Mouse (Mus musculus): ENCODE data around the gene Mapk11.

The Mapk11 gene

GRCm38 (mm10) chr15:89103921-89104320 lies 45.5 kb downstream of the Mapk11 start:
- DNase-seq (ENCODE audit: low spot score in 2 of 2), result no peak

DNA sequence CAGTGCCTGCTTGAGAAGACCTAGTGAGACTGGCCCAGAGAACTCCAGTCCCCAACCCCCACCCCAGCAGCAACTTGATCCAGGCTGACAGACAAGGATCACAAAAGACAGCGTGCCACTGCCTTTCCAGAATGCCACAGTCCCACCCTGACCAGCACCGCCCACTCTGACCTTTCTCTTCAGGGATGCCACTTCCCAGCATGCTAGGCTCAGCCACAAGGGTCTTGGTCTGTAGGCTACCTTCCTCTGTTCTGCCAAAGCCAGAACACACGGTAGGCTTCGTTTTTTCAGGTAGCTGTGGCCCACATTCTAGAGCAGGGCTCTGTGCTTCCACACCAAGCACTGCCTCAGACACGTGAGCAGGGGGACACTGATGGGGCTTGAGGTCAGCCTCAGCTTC lies 46.8 kb downstream of the Mapk11 start:
- no peak for DNase-seq (ENCODE audit: low spot score in 2 of 2)

- DNase-seq (ENCODE audit: low spot score in 2 of 2), result no peak
Measured at GRCm38 (mm10) chr15:89100823-89101222, 48.6 kb downstream of the Mapk11 start.

DNA sequence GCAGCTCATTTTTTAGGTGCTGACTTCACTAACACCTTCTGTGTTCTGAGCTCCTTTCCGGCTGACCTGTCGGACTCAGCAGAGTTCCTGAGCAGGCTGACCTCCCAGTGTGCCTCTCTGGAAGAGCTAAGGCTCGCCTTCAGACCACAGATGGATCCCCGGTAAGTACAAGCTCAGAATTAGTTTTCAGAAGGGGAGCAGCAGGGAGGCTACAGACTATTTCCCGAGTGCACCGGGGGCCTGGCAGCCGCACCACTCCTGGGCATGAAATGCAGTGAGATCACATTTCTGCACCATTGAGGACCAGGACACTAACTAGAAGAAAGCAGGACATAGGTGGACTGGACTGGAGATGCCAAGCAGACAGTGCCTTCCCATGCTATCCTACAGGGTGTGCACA lies 50.8 kb downstream of the Mapk11 start:
- DNase-seq (ENCODE audit: low spot score in 2 of 2), result no peak

DNA sequence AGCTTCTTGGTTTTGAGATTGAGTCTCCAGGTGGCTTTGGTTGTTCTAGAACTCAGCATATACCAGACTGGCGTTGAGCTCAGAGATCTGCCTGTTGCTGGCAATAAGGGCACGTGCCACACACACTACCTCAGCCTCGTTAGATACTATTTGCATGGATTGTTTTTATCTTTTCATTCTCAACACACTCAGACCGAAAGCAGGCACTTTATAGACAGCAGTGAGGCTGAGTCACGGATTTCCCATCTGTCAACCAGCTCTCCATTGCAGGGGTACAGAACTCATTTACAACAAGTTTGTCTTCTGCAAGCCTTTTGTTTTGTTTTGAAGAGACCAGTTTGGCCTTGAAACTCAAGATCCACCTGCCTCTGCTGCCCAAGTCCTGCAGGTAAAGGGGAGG lies 52.0 kb downstream of the Mapk11 start:
- DNase-seq (ENCODE audit: low spot score in 2 of 2), result no peak

Data from frontal cortex, postnatal 36 days (tissue).